Mouse (Mus musculus) erythroid progenitor cell, adult 5-6 weeks (primary cell): Measurements from ENCODE around the gene Zranb1. TPM values are rescaled to one million over a fixed set of nuclear protein-coding genes. Genes with fewer than 3 reads are reported as not detected.

ENCODE experiments used
- ATAC-seq: replicated peaks from 2 replicates; pipeline ENCODE4 v1.8.0; 2016; ENCODE audit warnings: moderate number of reproducible peaks, mild to moderate bottlenecking, moderate TSS enrichment, inconsistent platforms; ENCODE audit not compliant: poor library complexity, low FRiP score, severe bottlenecking
- total RNA-seq, 2 experiments: library from RNA; stranded (forward) in 1 of 2; stranded (reverse) in 1 of 2; fragments of 150-400 nt in 1 of 2; fragments of 186-747, 209-891 nt in 1 of 2; gene quantifications; 2 replicates each; pipeline versions ENCODE4 v1.2.3 to v1.2.4; 2015 to 2017; ENCODE audit warnings: low replicate concordance in 2 of 2

Zranb1 gene
- total RNA-seq, 2 experiments from 2014 or later: 30.6 to 62.5 TPM

DNA sequence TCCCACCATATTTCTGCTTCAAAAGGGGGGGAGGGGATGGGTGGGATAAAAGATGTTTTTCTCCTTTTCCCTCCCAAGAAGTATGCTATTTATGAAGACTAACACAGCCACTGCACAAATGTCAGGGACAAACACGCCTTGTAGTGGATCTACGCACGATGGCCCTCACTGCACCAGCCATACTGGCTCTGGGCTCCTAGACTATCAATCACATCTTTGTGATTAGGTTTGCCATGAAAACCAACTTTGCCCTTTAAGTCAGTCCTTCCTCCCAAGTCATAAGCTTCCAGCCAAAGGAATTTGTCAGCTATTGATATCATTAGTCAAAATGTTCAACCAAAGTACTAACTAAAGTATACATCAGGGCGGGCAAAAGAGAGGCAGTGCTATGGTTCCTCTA, 97.0 kb downstream of the Zranb1 start:
- no peak for ATAC-seq

DNA sequence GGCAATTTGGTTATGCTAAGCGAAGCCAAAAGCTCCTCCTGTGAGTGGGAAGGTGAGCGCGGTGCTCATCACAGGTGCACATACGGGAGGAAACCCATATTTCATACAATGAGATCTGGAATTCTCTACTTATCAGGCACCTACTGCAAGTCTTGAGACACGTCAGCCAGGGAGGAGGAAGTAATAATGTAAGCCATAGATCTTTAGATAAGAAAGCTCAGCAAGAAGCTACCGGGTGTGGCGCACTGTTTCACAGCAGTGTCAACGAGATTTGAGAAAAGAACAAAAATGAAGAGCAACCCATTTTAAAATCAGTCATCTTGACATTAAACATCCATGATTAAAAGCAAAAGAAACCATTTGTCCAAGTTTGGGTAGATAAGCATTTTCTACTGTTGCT, 98.1 kb downstream of the Zranb1 start:
- ATAC-seq: no peak

DNA sequence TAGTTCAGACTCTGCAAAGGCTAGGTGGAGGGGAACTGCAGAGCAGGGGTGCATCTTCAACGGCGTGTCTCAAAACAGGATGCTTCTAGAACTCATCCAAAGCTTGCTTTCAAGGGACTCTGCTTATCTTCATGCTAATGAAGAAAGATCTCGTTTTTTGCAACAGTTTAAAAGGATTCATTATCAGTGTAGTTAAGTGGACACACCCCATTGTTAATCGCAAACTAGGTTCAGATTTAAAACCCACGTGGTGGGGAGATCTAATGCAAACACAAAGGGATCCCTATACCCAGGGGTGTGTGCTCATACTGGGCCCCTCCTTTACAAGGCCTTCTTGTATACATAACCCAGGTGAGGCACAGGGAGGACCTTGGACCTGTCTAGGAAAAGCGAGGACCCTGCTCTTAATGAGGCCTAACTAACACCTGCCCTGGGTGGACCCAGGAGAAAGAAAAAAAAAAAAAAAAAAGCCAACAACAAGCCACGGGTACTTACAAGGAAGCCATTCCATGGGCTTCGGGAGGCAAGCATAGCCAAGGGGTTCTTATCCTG, 98.6 kb downstream of the Zranb1 start:
- no peak for ATAC-seq

DNA sequence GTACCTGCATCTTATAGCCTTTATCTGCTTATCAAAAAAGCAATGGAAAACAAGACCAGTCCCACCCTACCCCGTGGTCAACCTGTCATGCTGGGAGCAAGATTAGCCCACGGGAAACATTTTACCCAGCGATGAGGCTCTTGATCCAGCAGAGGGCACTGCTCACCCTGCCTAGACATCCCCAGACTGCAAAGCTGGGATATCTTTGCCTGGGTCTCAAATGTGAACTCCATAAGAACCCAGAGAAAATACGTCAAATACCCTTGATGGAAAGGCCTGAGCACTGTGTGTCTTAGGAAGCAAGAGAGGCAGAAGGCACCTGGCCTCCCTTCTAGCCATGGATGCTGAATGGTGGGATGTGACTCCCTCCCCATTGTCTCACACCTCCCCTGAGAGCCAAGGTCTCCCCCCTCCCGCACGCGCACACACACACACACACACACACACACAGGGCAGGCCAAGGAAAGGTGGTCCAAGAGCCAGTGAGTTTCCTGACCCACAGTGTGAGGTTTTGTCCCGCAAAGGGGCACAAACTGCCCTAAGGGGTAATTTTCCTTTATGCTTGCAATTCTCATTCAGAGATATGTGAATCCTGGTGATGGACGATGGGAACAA, 101.8 kb downstream of the Zranb1 start:
- ATAC-seq: no peak

DNA sequence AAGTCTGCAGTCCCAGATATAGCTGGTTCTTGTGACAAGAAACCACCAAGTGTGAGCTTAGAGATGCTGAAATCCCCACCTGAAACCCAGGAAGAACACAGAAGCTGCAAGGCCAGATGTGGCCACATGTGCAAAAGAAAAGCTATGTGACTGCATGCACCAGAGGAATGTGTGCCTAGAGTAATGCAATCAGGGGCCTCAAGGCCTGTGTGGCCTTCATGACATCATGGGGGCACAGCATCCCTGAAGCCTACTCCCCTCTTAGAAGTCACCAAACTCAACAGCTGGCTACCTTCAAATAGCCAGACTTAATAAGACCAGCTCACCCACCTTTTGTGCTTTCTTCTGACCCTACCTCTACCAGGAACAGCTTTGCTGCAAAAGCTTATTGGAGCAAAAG, 105.0 kb downstream of the Zranb1 start:
- no peak for ATAC-seq

Other genes with a start within 250 kb of the Zranb1 start
- 241 and 246 TPM in 2 replicates for gene Fam53b, start 117.3 kb upstream of the Zranb1 start, total RNA-seq (2015; ENCODE audit: low replicate concordance)
- 163 and 208 TPM in 2 replicates for gene Fam53b, start 117.3 kb upstream of the Zranb1 start, total RNA-seq (2017; ENCODE audit: low replicate concordance)
- 4.7 and 8.0 TPM in 2 replicates for gene Eef1akmt2, start 78.5 kb upstream of the Zranb1 start, total RNA-seq (2015; ENCODE audit: low replicate concordance)
- 13.9 and 21.3 TPM in 2 replicates for gene Eef1akmt2, start 78.5 kb upstream of the Zranb1 start, total RNA-seq (2017; ENCODE audit: low replicate concordance)
- gene Abraxas2, start 71.9 kb upstream of the Zranb1 start, total RNA-seq (2015; ENCODE audit: low replicate concordance): 8.6 and 17.2 TPM in 2 replicates
- 3.6 and 9.0 TPM in 2 replicates for gene Abraxas2, start 71.9 kb upstream of the Zranb1 start, total RNA-seq (2017; ENCODE audit: low replicate concordance)
- 1.7 and 13.3 TPM in 2 replicates for gene Fgfr2, start 192.2 kb downstream of the Zranb1 start, total RNA-seq (2015; ENCODE audit: low replicate concordance)
- 0.13 and 3.7 TPM in 2 replicates for gene Fgfr2, start 192.2 kb downstream of the Zranb1 start, total RNA-seq (2017; ENCODE audit: low replicate concordance)
- gene Ctbp2, start 193.2 kb downstream of the Zranb1 start, total RNA-seq (2015; ENCODE audit: low replicate concordance): 2.9 and 3.8 TPM in 2 replicates
- 3.5 and 8.5 TPM in 2 replicates for gene Ctbp2, start 193.2 kb downstream of the Zranb1 start, total RNA-seq (2017; ENCODE audit: low replicate concordance)